ENCODE assay signal across 21 mouse cellular contexts in genomic region chr19:29853711-29854110, GRCm38 (mm10).
"Had no signal": no experiment of that assay in that cellular context is flagged by ENCODE, and none has a peak within 500 bp of the region (broad histone marks: within the 10 kb centered on the region; RNA-seq: fewer than 3 reads in every experiment).

No protein-coding gene starts in this region.

- H3K4me1 ChIP-seq: heart, embryonic 13.5 days; heart, embryonic 15.5 days; hindbrain, embryonic 13.5 days; hindbrain, embryonic 15.5 days; limb, embryonic 13.5 days; limb, embryonic 15.5 days; liver, embryonic 12.5 days had no signal

- H3K9me3 ChIP-seq: heart, embryonic 13.5 days; heart, embryonic 15.5 days; hindbrain, embryonic 13.5 days; hindbrain, embryonic 15.5 days; kidney, embryonic 15.5 days; limb, embryonic 13.5 days; limb, embryonic 15.5 days; liver, embryonic 12.5 days had no signal

- DNase-seq: gastrocnemius, postnatal 36 days; heart, adult 18-20 months; heart, postnatal 14 days; kidney, adult 11 months; kidney, adult 2 months; kidney, adult 9 months; kidney, postnatal 14 days; kidney, postnatal 36 days; layer of hippocampus, adult 9-11 months; layer of hippocampus, postnatal 36 days had no signal

- H3K27ac ChIP-seq: heart, embryonic 13.5 days; heart, embryonic 15.5 days; hindbrain, embryonic 13.5 days; hindbrain, embryonic 15.5 days; hindbrain, postnatal 0 days; kidney, embryonic 15.5 days; kidney, postnatal 0 days; limb, embryonic 13.5 days; limb, embryonic 15.5 days; liver, embryonic 12.5 days; liver, embryonic 14.5 days had no signal

- H3K27me3 ChIP-seq: heart, embryonic 13.5 days; heart, embryonic 15.5 days; hindbrain, embryonic 13.5 days; hindbrain, embryonic 15.5 days; kidney, embryonic 15.5 days; limb, embryonic 13.5 days; limb, embryonic 15.5 days had no signal

- H3K36me3 ChIP-seq: heart, embryonic 13.5 days; heart, embryonic 15.5 days; hindbrain, embryonic 13.5 days; hindbrain, embryonic 15.5 days; kidney, embryonic 15.5 days; limb, embryonic 13.5 days; limb, embryonic 15.5 days; liver, embryonic 12.5 days had no signal

- H3K4me3 ChIP-seq: heart, embryonic 13.5 days; heart, embryonic 15.5 days; hindbrain, embryonic 13.5 days; hindbrain, embryonic 15.5 days; kidney, embryonic 15.5 days; limb, embryonic 13.5 days; limb, embryonic 15.5 days; liver, embryonic 12.5 days had no signal
